Mouse (Mus musculus) neural tube, embryonic 12.5 days (tissue): ENCODE measurements at regions not wholly inside any gene's neighbourhood (a gene's known extent, or its start where the extent isn't known, plus 50 kb on each side); places are given as distances from the start of the nearest gene placed in this dataset.

ENCODE experiments used
- ATAC-seq: fragments of 200-750 bp; cut with Nextera tagmentation; 2 replicates; pipeline ENCODE4 v1.8.0; 2017; ENCODE audit warnings: low read depth, mild to moderate bottlenecking, moderate TSS enrichment, moderate library complexity; ENCODE audit not compliant: low FRiP score
- H3K27ac ChIP-seq: fragments of 300-500 bp; sonication (generic); 2 replicates; pipeline ENCODE4 v1.5.1; 2016
- H3K27me3 ChIP-seq: fragments of 300-500 bp; sonication (generic); replicated peaks from 2 replicates; pipeline ENCODE4 v1.6.1; 2016; ENCODE audit warnings: mild to moderate bottlenecking
- H3K36me3 ChIP-seq: fragments of 300-500 bp; sonication (generic); 2 replicates; pipeline ENCODE4 v1.6.1; 2016; ENCODE audit warnings: mild to moderate bottlenecking
- H3K4me1 ChIP-seq: fragments of 300-500 bp; sonication (generic); 2 replicates; pipeline ENCODE4 v1.6.1; 2016
- H3K4me2 ChIP-seq: fragments of 300-500 bp; sonication (generic); replicated peaks from 2 replicates; pipeline ENCODE4 v1.6.1; 2016; ENCODE audit warnings: mild to moderate bottlenecking
- H3K4me3 ChIP-seq: fragments of 300-500 bp; sonication (generic); 2 replicates; pipeline ENCODE4 v1.5.1; 2016
- H3K9ac ChIP-seq: fragments of 300-500 bp; sonication (generic); 2 replicates; pipeline ENCODE4 v1.6.1; 2016; ENCODE audit warnings: mild to moderate bottlenecking
- H3K9me3 ChIP-seq: fragments of 300-500 bp; sonication (generic); 2 replicates; pipeline ENCODE4 v1.6.1; 2016; ENCODE audit warnings: mild to moderate bottlenecking
- WGBS: fragments of 180-500 bp; shearing (Covaris S2); methylation state at CpG from one replicate; pipeline ENCODE4 v1.1.7; 2016; 5-methylcytosine and 5-hydroxymethylcytosine counted together

GRCm38 (mm10) chr1:191486766-191487165, 83.7 kb upstream of the Ppp2r5a start:
- no peaks in the 10 kb centered on the region for H3K27me3 ChIP-seq
- no peak for ATAC-seq
- H3K27ac ChIP-seq, result no peak overlapping the region
- no peak overlapping the region for H3K4me3 ChIP-seq
- H3K4me1 ChIP-seq, result no peaks in the 10 kb centered on the region
- no peak overlapping the region for H3K4me2 ChIP-seq
- no peaks in the 10 kb centered on the region for H3K9me3 ChIP-seq
- WGBS, result 44% methylated on average over 6 of the region's 6 CpGs
- no peak overlapping the region for H3K9ac ChIP-seq
- H3K36me3 ChIP-seq, result no peaks in the 10 kb centered on the region

- ATAC-seq, result no peak
- Histone ChIP-seq H3K9ac (no peak overlapping the region), H3K27me3 (no peaks in the 10 kb centered on the region), H3K4me2 (no peak overlapping the region), H3K9me3 (no peaks in the 10 kb centered on the region), H3K4me3 (no peak overlapping the region), H3K4me1 (no peaks in the 10 kb centered on the region), H3K27ac (no peak overlapping the region), H3K36me3 (no peaks in the 10 kb centered on the region)
- whole genome bisulfite sequencing, result 86% methylated on average over 8 of the region's 8 CpGs
Measured at GRCm38 (mm10) chr1:191484726-191485425, 81.8 kb upstream of the Ppp2r5a start.

- Histone ChIP-seq H3K27ac (no peak overlapping the region), H3K9ac (no peak overlapping the region), H3K4me1 (no peaks in the 10 kb centered on the region), H3K36me3 (no peaks in the 10 kb centered on the region), H3K4me2 (no peak overlapping the region), H3K9me3 (no peaks in the 10 kb centered on the region), H3K4me3 (no peak overlapping the region), H3K27me3 (no peaks in the 10 kb centered on the region)
- 82% methylated on average over 13 of the region's 13 CpGs for WGBS
- no peak for ATAC-seq
Measured at GRCm38 (mm10) chr1:191479906-191480379, 76.9 kb upstream of the Ppp2r5a start.

- Histone ChIP-seq H3K9me3 (no peaks in the 10 kb centered on the region), H3K4me1 (peaks cover 5% of the 10 kb centered on the region), H3K4me3 (no peak overlapping the region), H3K27ac (no peak overlapping the region), H3K4me2 (no peak overlapping the region), H3K36me3 (no peaks in the 10 kb centered on the region), H3K27me3 (no peaks in the 10 kb centered on the region), H3K9ac (no peak overlapping the region)
- no peak for ATAC-seq
- 91% methylated on average over 5 of the region's 5 CpGs for WGBS
Measured at GRCm38 (mm10) chr1:191472551-191472950, 69.5 kb upstream of the Ppp2r5a start.

- Histone ChIP-seq H3K36me3 (no peaks in the 10 kb centered on the region), H3K9me3 (no peaks in the 10 kb centered on the region), H3K9ac (no peak overlapping the region), H3K4me2 (no peak overlapping the region), H3K27ac (no peak overlapping the region), H3K27me3 (no peaks in the 10 kb centered on the region), H3K4me1 (peaks cover 5% of the 10 kb centered on the region), H3K4me3 (no peak overlapping the region)
- 70% methylated on average over 2 of the region's 2 CpGs for WGBS
- no peak for ATAC-seq
Measured at GRCm38 (mm10) chr1:191471489-191471888, 68.4 kb upstream of the Ppp2r5a start.

- H3K36me3 ChIP-seq, result no peaks in the 10 kb centered on the region
- H3K4me1 ChIP-seq, result peaks cover 5% of the 10 kb centered on the region
- no peak overlapping the region for H3K27ac ChIP-seq
- H3K4me3 ChIP-seq, result no peak overlapping the region
- H3K27me3 ChIP-seq, result no peaks in the 10 kb centered on the region
- 36% methylated on average over 13 of the region's 13 CpGs for WGBS
- no peaks in the 10 kb centered on the region for H3K9me3 ChIP-seq
- H3K4me2 ChIP-seq, result no peak overlapping the region
- ATAC-seq, result no peak
- no peak overlapping the region for H3K9ac ChIP-seq
Measured at GRCm38 (mm10) chr1:191470190-191470985, 67.3 kb upstream of the Ppp2r5a start.

GRCm38 (mm10) chr1:191468837-191469529, 65.9 kb upstream of the Ppp2r5a start:
- WGBS, result 56% methylated on average over 4 of the region's 4 CpGs
- no peaks in the 10 kb centered on the region for H3K27me3 ChIP-seq
- no peaks in the 10 kb centered on the region for H3K36me3 ChIP-seq
- ATAC-seq, result no peak
- H3K4me1 ChIP-seq, result peaks cover 5% of the 10 kb centered on the region
- H3K9ac ChIP-seq, result no peak overlapping the region
- no peaks in the 10 kb centered on the region for H3K9me3 ChIP-seq
- no peak overlapping the region for H3K4me2 ChIP-seq
- H3K4me3 ChIP-seq, result no peak overlapping the region
- H3K27ac ChIP-seq, result no peak overlapping the region

GRCm38 (mm10) chr1:191466261-191466660, 63.2 kb upstream of the Ppp2r5a start:
- 93% methylated on average over 3 of the region's 3 CpGs for WGBS
- H3K27me3 ChIP-seq, result no peaks in the 10 kb centered on the region
- H3K9ac ChIP-seq, result no peak overlapping the region

GRCm38 (mm10) chr1:191465723-191466122, 62.7 kb upstream of the Ppp2r5a start:
- Histone ChIP-seq H3K27me3 (no peaks in the 10 kb centered on the region), H3K27ac (no peak overlapping the region), H3K4me1 (peaks cover 14% of the 10 kb centered on the region), H3K9ac (no peak overlapping the region), H3K36me3 (no peaks in the 10 kb centered on the region), H3K9me3 (no peaks in the 10 kb centered on the region), H3K4me3 (no peak overlapping the region), H3K4me2 (no peak overlapping the region)
- WGBS, result 89% methylated on average over 4 of the region's 4 CpGs
- no peak for ATAC-seq

More at GRCm38 (mm10) chr1:191466261-191466660, 63.2 kb upstream of the Ppp2r5a start:
- Histone ChIP-seq H3K9me3 (no peaks in the 10 kb centered on the region), H3K4me3 (no peak overlapping the region), H3K4me2 (no peak overlapping the region), H3K4me1 (peaks cover 15% of the 10 kb centered on the region), H3K36me3 (no peaks in the 10 kb centered on the region), H3K27ac (no peak overlapping the region)
- no peak for ATAC-seq

GRCm38 (mm10) chr1:191465170-191465569, 62.1 kb upstream of the Ppp2r5a start:
- Histone ChIP-seq H3K27ac (no peak overlapping the region), H3K9me3 (no peaks in the 10 kb centered on the region), H3K4me1 (peaks cover 10% of the 10 kb centered on the region), H3K27me3 (no peaks in the 10 kb centered on the region), H3K4me2 (no peak overlapping the region), H3K36me3 (no peaks in the 10 kb centered on the region), H3K9ac (no peak overlapping the region), H3K4me3 (no peak overlapping the region)
- 61% methylated on average over 2 of the region's 2 CpGs for WGBS
- no peak for ATAC-seq

- 1% methylated on average over 9 of the region's 9 CpGs for WGBS
Measured at GRCm38 (mm10) chr1:191461811-191462491, 58.9 kb upstream of the Ppp2r5a start.

GRCm38 (mm10) chr1:191459066-191459465, 56.0 kb upstream of the Ppp2r5a start:
- Histone ChIP-seq H3K9me3 (no peaks in the 10 kb centered on the region), H3K4me2 (no peak overlapping the region), H3K4me3 (no peak overlapping the region), H3K27me3 (no peaks in the 10 kb centered on the region), H3K9ac (no peak overlapping the region), H3K36me3 (no peaks in the 10 kb centered on the region), H3K4me1 (peaks cover 10% of the 10 kb centered on the region), H3K27ac (no peak overlapping the region)
- ATAC-seq, result no peak
- 75% methylated on average over 5 of the region's 5 CpGs for WGBS

More at GRCm38 (mm10) chr1:191461811-191462491, 58.9 kb upstream of the Ppp2r5a start:
- ATAC-seq, result peak; percentile 81
- H3K27ac ChIP-seq, result peak overlapping the region; percentile 7; the same call in 1 of the 2 replicates
- no peak overlapping the region for H3K9ac ChIP-seq
- no peak overlapping the region for H3K4me3 ChIP-seq
- H3K36me3 ChIP-seq, result no peaks in the 10 kb centered on the region
- no peaks in the 10 kb centered on the region for H3K9me3 ChIP-seq
- peak overlapping the region; percentile 36 for H3K4me2 ChIP-seq
- H3K27me3 ChIP-seq, result no peaks in the 10 kb centered on the region
- peaks cover 10% of the 10 kb centered on the region for H3K4me1 ChIP-seq
